Mouse (Mus musculus): ENCODE measurements around the gene Actc1.

GRCm38 (mm10) chr2:114037926-114038325 is 15.4 kb downstream of the Actc1 start:
- no peak for TF ChIP-seq CTCF (IDR thresholded peaks at IDR 0.05; ENCODE audit: low read depth)
- TF ChIP-seq EP300 (IDR thresholded peaks at IDR 0.05; ENCODE audit: low read depth) = no peak

Data from liver, embryonic 14.5 days (tissue).